Mouse (Mus musculus) embryonic facial prominence, embryonic 13.5 days (tissue): ENCODE measurements around the gene Dguok. TPM values are rescaled to one million over a fixed set of nuclear protein-coding genes. Genes with fewer than 3 reads are reported as not detected.

Experiments used
- ATAC-seq: fragments of 200-750 bp; cut with Nextera tagmentation; 2 replicates; pipeline ENCODE4 v1.8.0; 2017; ENCODE audit warnings: low read depth; ENCODE audit not compliant: insufficient number of reproducible peaks, insufficient read depth, low FRiP score, low TSS enrichment
- H3K27ac ChIP-seq: fragments of 300-500 bp; sonication (generic); 2 replicates; pipeline ENCODE4 v1.5.1; 2015; ENCODE audit warnings: moderate library complexity, mild to moderate bottlenecking, inconsistent platforms
- H3K27me3 ChIP-seq: fragments of 300-500 bp; sonication (generic); 2 replicates; pipeline ENCODE4 v1.6.1; 2015; ENCODE audit warnings: mild to moderate bottlenecking, inconsistent platforms
- H3K36me3 ChIP-seq: fragments of 300-500 bp; sonication (generic); 2 replicates; pipeline ENCODE4 v1.6.1; 2015; ENCODE audit warnings: mild to moderate bottlenecking, inconsistent platforms
- H3K4me1 ChIP-seq: fragments of 300-500 bp; sonication (generic); 2 replicates; pipeline ENCODE4 v1.6.1; 2015; ENCODE audit warnings: inconsistent platforms
- H3K4me2 ChIP-seq: fragments of 300-500 bp; sonication (generic); 2 replicates; pipeline ENCODE4 v1.6.1; 2015; ENCODE audit warnings: moderate library complexity, mild to moderate bottlenecking, inconsistent platforms
- H3K4me3 ChIP-seq: fragments of 300-500 bp; sonication (generic); 2 replicates; pipeline ENCODE4 v1.5.1; 2015; ENCODE audit warnings: mild to moderate bottlenecking, inconsistent platforms
- H3K9ac ChIP-seq: fragments of 300-500 bp; sonication (generic); 2 replicates; pipeline ENCODE4 v1.6.1; 2015; ENCODE audit warnings: mild to moderate bottlenecking, inconsistent platforms
- H3K9me3 ChIP-seq: fragments of 300-500 bp; sonication (generic); 2 replicates; pipeline ENCODE4 v1.6.1; 2016; ENCODE audit warnings: inconsistent platforms
- WGBS: fragments of 180-500 bp; shearing (Covaris S2); methylation state at CpG from one replicate; pipeline ENCODE4 v1.1.7; 2015; ENCODE audit warnings: mixed read lengths; 5-methylcytosine and 5-hydroxymethylcytosine counted together
- polyA plus RNA-seq: library from polyadenylated mRNA; unstranded; fragments of >200 nt; fragmentation: Nextera tagmentation; extraction: Ambion mirVana; gene quantifications from 2 replicates; pipeline ENCODE4 v1.2.1, GENCODE M21; 2015

The Dguok gene
- polyA plus RNA-seq, 1 experiment from 2014 or later, result 89.5 TPM

- H3K36me3 ChIP-seq, result peaks cover 30% of the 10 kb centered on the region
- H3K4me2 ChIP-seq, result peak overlapping the region; percentile 22; the same call in 1 of the 2 replicates
- H3K9me3 ChIP-seq, result no peaks in the 10 kb centered on the region
- H3K4me1 ChIP-seq, result peaks cover 17% of the 10 kb centered on the region
- 0 out of 2 replicates have a peak overlapping the region, but pooled peaks have one; percentile 8 for H3K9ac ChIP-seq
- no peak for ATAC-seq
- H3K27me3 ChIP-seq, result no peaks in the 10 kb centered on the region
- H3K4me3 ChIP-seq, result no peak overlapping the region
- peak overlapping the region; percentile 28; the same call in 1 of the 2 replicates for H3K27ac ChIP-seq
- 84% methylated on average over 22 of the region's 22 CpGs for WGBS
Measured at GRCm38 (mm10) chr6:83496753-83497710, 9.7 kb downstream of the Dguok start.

- H3K36me3 ChIP-seq, result peaks cover 30% of the 10 kb centered on the region
- H3K27ac ChIP-seq, result peak overlapping the region; percentile 28; the same call in 1 of the 2 replicates
- no peak overlapping the region for H3K4me3 ChIP-seq
- no peaks in the 10 kb centered on the region for H3K27me3 ChIP-seq
- no peaks in the 10 kb centered on the region for H3K9me3 ChIP-seq
- 73% methylated on average over 9 of the region's 9 CpGs for WGBS
- H3K4me2 ChIP-seq, result no peak overlapping the region
- 0 out of 2 replicates have a peak overlapping the region, but pooled peaks have one; percentile 8 for H3K9ac ChIP-seq
- peaks cover 17% of the 10 kb centered on the region for H3K4me1 ChIP-seq
- no peak for ATAC-seq
Measured at GRCm38 (mm10) chr6:83496009-83496752, 10.6 kb downstream of the Dguok start.

- H3K4me2 ChIP-seq, result no peak overlapping the region
- WGBS, result 68% methylated on average over 4 of the region's 4 CpGs
- H3K36me3 ChIP-seq, result peaks cover 70% of the 10 kb centered on the region
- no peak overlapping the region for H3K27ac ChIP-seq
- ATAC-seq, result no peak
- no peaks in the 10 kb centered on the region for H3K9me3 ChIP-seq
- no peak overlapping the region for H3K9ac ChIP-seq
- H3K4me3 ChIP-seq, result no peak overlapping the region
- no peaks in the 10 kb centered on the region for H3K27me3 ChIP-seq
- H3K4me1 ChIP-seq, result peaks cover 5% of the 10 kb centered on the region; the same call in 1 of the 2 replicates
Measured at GRCm38 (mm10) chr6:83490622-83491021, 16.1 kb downstream of the Dguok start.

GRCm38 (mm10) chr6:83488200-83488599, 18.6 kb downstream of the Dguok start:
- Histone ChIP-seq H3K27me3 (no peaks in the 10 kb centered on the region), H3K4me3 (no peak overlapping the region), H3K36me3 (peaks cover 75% of the 10 kb centered on the region), H3K4me1 (peaks cover 5% of the 10 kb centered on the region; the same call in 1 of the 2 replicates), H3K4me2 (no peak overlapping the region), H3K27ac (no peak overlapping the region), H3K9ac (no peak overlapping the region), H3K9me3 (no peaks in the 10 kb centered on the region)
- no peak for ATAC-seq
- 66% methylated on average over 5 of the region's 5 CpGs for WGBS

GRCm38 (mm10) chr6:83487298-83487697, 19.5 kb downstream of the Dguok start:
- Histone ChIP-seq H3K27ac (no peak overlapping the region), H3K4me3 (no peak overlapping the region), H3K36me3 (peaks cover 80% of the 10 kb centered on the region), H3K9ac (no peak overlapping the region), H3K27me3 (no peaks in the 10 kb centered on the region), H3K9me3 (no peaks in the 10 kb centered on the region), H3K4me1 (peaks cover 5% of the 10 kb centered on the region; the same call in 1 of the 2 replicates), H3K4me2 (no peak overlapping the region)
- 91% methylated on average over 4 of the region's 4 CpGs for WGBS
- no peak for ATAC-seq

GRCm38 (mm10) chr6:83485854-83486253, 20.9 kb downstream of the Dguok start:
- Histone ChIP-seq H3K9me3 (no peaks in the 10 kb centered on the region), H3K4me3 (no peak overlapping the region), H3K36me3 (peaks cover 95% of the 10 kb centered on the region), H3K4me1 (peaks cover 5% of the 10 kb centered on the region; the same call in 1 of the 2 replicates), H3K9ac (no peak overlapping the region), H3K27ac (no peak overlapping the region), H3K27me3 (no peaks in the 10 kb centered on the region), H3K4me2 (no peak overlapping the region)
- 53% methylated on average over 4 of the region's 4 CpGs for WGBS
- ATAC-seq, result no peak

GRCm38 (mm10) chr6:83483776-83484175, 23.0 kb downstream of the Dguok start:
- WGBS, result 89% methylated on average over 7 of the region's 7 CpGs
- no peaks in the 10 kb centered on the region for H3K9me3 ChIP-seq
- H3K36me3 ChIP-seq, result peaks cover 93% of the 10 kb centered on the region
- ATAC-seq, result no peak
- no peak overlapping the region for H3K4me3 ChIP-seq
- H3K27ac ChIP-seq, result no peak overlapping the region
- H3K4me2 ChIP-seq, result no peak overlapping the region
- no peak overlapping the region for H3K9ac ChIP-seq
- H3K4me1 ChIP-seq, result peaks cover 5% of the 10 kb centered on the region; the same call in 1 of the 2 replicates
- H3K27me3 ChIP-seq, result no peaks in the 10 kb centered on the region

GRCm38 (mm10) chr6:83482418-83483085, 24.2 kb downstream of the Dguok start:
- Histone ChIP-seq H3K4me1 (no peaks in the 10 kb centered on the region), H3K9ac (no peak overlapping the region), H3K36me3 (peaks cover 90% of the 10 kb centered on the region), H3K4me3 (no peak overlapping the region), H3K27me3 (no peaks in the 10 kb centered on the region), H3K4me2 (no peak overlapping the region), H3K27ac (no peak overlapping the region), H3K9me3 (no peaks in the 10 kb centered on the region)
- 82% methylated on average over 10 of the region's 10 CpGs for WGBS
- no peak for ATAC-seq

GRCm38 (mm10) chr6:83480019-83480655, 26.6 kb downstream of the Dguok start:
- WGBS, result 87% methylated on average over 6 of the region's 6 CpGs
- Histone ChIP-seq H3K4me1 (no peaks in the 10 kb centered on the region), H3K9ac (no peak overlapping the region), H3K4me3 (no peak overlapping the region), H3K4me2 (no peak overlapping the region), H3K27ac (no peak overlapping the region), H3K36me3 (peaks cover 72% of the 10 kb centered on the region), H3K27me3 (no peaks in the 10 kb centered on the region), H3K9me3 (no peaks in the 10 kb centered on the region)
- no peak for ATAC-seq

- Histone ChIP-seq H3K27ac (no peak overlapping the region), H3K4me2 (no peak overlapping the region), H3K27me3 (no peaks in the 10 kb centered on the region), H3K4me3 (no peak overlapping the region), H3K9ac (no peak overlapping the region), H3K36me3 (peaks cover 62% of the 10 kb centered on the region), H3K9me3 (no peaks in the 10 kb centered on the region), H3K4me1 (no peaks in the 10 kb centered on the region)
- 80% methylated on average over 2 of the region's 2 CpGs for WGBS
- no peak for ATAC-seq
Measured at GRCm38 (mm10) chr6:83479193-83479592, 27.6 kb downstream of the Dguok start.

- WGBS, result 94% methylated on average over 7 of the region's 7 CpGs
Measured at GRCm38 (mm10) chr6:83478628-83479027, 28.1 kb downstream of the Dguok start.

More at GRCm38 (mm10) chr6:83478628-83479027, 28.1 kb downstream of the Dguok start:
- H3K4me2 ChIP-seq, result no peak overlapping the region
- no peaks in the 10 kb centered on the region for H3K27me3 ChIP-seq
- H3K4me3 ChIP-seq, result no peak overlapping the region
- peaks cover 56% of the 10 kb centered on the region for H3K36me3 ChIP-seq
- no peaks in the 10 kb centered on the region for H3K9me3 ChIP-seq
- no peak for ATAC-seq
- H3K27ac ChIP-seq, result no peak overlapping the region
- no peak overlapping the region for H3K9ac ChIP-seq
- H3K4me1 ChIP-seq, result no peaks in the 10 kb centered on the region
